Mouse (Mus musculus): ENCODE data around the gene Gm14214. TPM values are rescaled to one million over a fixed set of nuclear protein-coding genes. Genes with fewer than 3 reads are reported as not detected.

The Gm14214 gene
- total and polyA plus RNA-seq, 3 experiments = 0.17 TPM; not detected in 2

DNA sequence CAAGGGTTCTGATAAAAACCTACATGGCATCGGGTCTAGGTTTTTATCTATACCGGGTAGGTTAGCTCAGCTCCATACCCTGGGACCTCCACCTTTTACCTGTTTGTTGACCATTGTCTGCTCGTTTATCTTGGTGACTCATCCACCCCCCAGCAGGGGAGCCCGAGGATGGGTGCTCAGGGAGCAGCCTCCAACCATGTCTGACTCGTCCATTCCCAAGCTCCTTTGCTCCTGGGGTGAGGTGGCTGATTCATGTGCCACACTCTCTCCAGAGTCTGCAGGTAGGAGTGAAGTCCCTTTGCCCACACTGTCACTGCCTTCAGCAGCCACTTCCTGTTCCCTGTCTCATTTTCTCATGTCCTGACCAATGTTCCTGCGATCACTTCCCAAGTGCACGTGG lies 33.8 kb downstream of the Gm14214 start:
- DNase-seq (ENCODE audit: low read depth, low spot score) = no peak
- H3K27me3 ChIP-seq (ENCODE audit: control insufficient read depth in 1 of 2, insufficient read depth in 2 of 2, low read length in 2 of 2) = peaks cover 1 to 2% of the 10 kb centered on the region in 2 experiments; a peak in 3 of 4 replicates

DNA sequence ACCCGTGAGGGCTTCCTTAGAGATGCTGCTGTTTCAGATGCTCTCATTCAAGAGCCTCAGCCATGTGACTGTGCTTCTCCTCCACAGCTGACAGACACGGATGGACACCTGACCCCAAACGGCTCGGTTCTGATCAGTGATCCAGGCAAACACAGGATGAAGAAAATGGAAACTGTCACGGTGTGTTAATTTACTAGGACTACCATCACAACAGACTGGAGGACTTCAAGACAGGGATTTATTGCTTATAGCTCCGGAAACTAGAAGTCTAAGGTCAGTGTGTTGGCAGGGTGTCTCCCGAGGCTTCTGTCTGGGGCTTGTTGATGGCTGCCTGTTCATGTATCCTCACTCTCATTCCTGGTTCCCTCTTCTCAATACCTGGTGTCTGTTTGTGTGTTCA lies 34.4 kb downstream of the Gm14214 start:
- H3K4me1 ChIP-seq (ENCODE audit: control insufficient read depth in 1 of 2, insufficient read depth in 2 of 2, low read length in 2 of 2) = peaks cover 0 to 4% of the 10 kb centered on the region in 2 experiments; a peak in 1 of 4 replicates
- no peak for DNase-seq (ENCODE audit: low read depth, low spot score)

More for the DNA sequence above, 33.8 kb downstream of the Gm14214 start:
- Histone ChIP-seq H3K36me3 (ENCODE audit: control insufficient read depth in 1 of 2, insufficient read depth in 2 of 2, low read length in 2 of 2) (no peaks in the 10 kb centered on the region; a peak in 1 of 4 replicates), H3K9me3 (replicated peaks; ENCODE audit: insufficient read depth, low read length) (no peaks in the 10 kb centered on the region), H3K4me3 (ENCODE audit: control insufficient read depth in 1 of 2, insufficient read depth in 1 of 2, low read depth in 2 of 2, low read length in 2 of 2) (no peak overlapping the region), H3K27ac (ENCODE audit: control insufficient read depth, low read depth, low read length) (no peak overlapping the region), H3K79me2 (ENCODE audit: control insufficient read depth, insufficient read depth, low read length, poor library complexity) (no peaks in the 10 kb centered on the region), H3K9ac (ENCODE audit: control insufficient read depth, low read depth, low read length, poor library complexity, severe bottlenecking) (no peak overlapping the region), H3K4me1 (ENCODE audit: control insufficient read depth in 1 of 2, insufficient read depth in 2 of 2, low read length in 2 of 2) (peaks cover 0 to 4% of the 10 kb centered on the region in 2 experiments; a peak in 1 of 4 replicates)
- TF ChIP-seq TCF12 (IDR thresholded peaks at IDR 0.05; ENCODE audit: low read depth, low read length) (no peak), BHLHE40 (IDR thresholded peaks at IDR 0.05; ENCODE audit: borderline replicate concordance, low read depth, low read length) (no peak), TAL1 (IDR thresholded peaks at IDR 0.05; ENCODE audit: low read length) (no peak), ZNF384 (IDR thresholded peaks at IDR 0.05; ENCODE audit: low read depth, low read length) (no peak), NELFE (IDR thresholded peaks at IDR 0.05; ENCODE audit: low read depth, low read length) (no peak), USF2 (IDR thresholded peaks at IDR 0.05; ENCODE audit: borderline replicate concordance in 1 of 2, insufficient read depth in 1 of 2, low read depth in 1 of 2, low read length in 2 of 2) (no peak)

DNA sequence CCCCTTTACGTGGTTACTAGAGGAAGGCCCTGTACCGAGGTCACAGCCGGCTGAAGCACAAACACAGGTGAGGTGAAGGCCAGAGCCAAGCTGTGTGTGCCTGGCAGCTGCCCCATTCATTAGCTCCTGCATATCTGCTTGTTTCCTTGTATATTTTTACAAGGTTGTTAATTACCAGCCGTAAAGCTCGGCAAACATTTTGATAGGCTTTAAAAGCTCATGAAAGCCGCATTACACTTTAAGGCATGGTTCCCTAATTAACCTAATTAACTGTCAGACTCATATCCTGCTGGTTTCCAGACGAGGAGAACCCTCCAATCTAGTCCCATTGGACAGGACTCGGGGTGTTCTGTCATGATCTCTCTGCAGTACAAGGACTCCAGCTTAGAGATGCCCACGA lies 34.9 kb downstream of the Gm14214 start:
- H3K27me3 ChIP-seq (ENCODE audit: control insufficient read depth in 1 of 2, insufficient read depth in 2 of 2, low read length in 2 of 2) = peaks cover 2 to 3% of the 10 kb centered on the region in 2 experiments; a peak in 3 of 4 replicates
- no peak overlapping the region for H3K9ac ChIP-seq (ENCODE audit: control insufficient read depth, low read depth, low read length, poor library complexity, severe bottlenecking)
- no peaks in the 10 kb centered on the region for H3K9me3 ChIP-seq (replicated peaks; ENCODE audit: insufficient read depth, low read length)
- H3K79me2 ChIP-seq (ENCODE audit: control insufficient read depth, insufficient read depth, low read length, poor library complexity) = no peaks in the 10 kb centered on the region
- no peak overlapping the region for H3K4me3 ChIP-seq (ENCODE audit: control insufficient read depth in 1 of 2, insufficient read depth in 1 of 2, low read depth in 2 of 2, low read length in 2 of 2)
- no peak overlapping the region for H3K27ac ChIP-seq (ENCODE audit: control insufficient read depth, low read depth, low read length)
- peaks cover 0 to 4% of the 10 kb centered on the region in 2 experiments; a peak in 1 of 4 replicates for H3K4me1 ChIP-seq (ENCODE audit: control insufficient read depth in 1 of 2, insufficient read depth in 2 of 2, low read length in 2 of 2)
- H3K36me3 ChIP-seq (ENCODE audit: control insufficient read depth in 1 of 2, insufficient read depth in 2 of 2, low read length in 2 of 2) = no peaks in the 10 kb centered on the region; a peak in 1 of 4 replicates
- DNase-seq (ENCODE audit: low read depth, low spot score) = no peak
- no peak for TF ChIP-seq SIN3A (IDR thresholded peaks at IDR 0.05; ENCODE audit: low read length)
- TF ChIP-seq ZMIZ1 (IDR thresholded peaks at IDR 0.05; ENCODE audit: low read depth, low read length) = no peak
- no peak for TF ChIP-seq MYC (IDR thresholded peaks at IDR 0.05; ENCODE audit: low read depth, low read length)
- no peak for TF ChIP-seq POLR2AphosphoS5 (IDR thresholded peaks at IDR 0.05; ENCODE audit: borderline replicate concordance, low read depth, low read length)
- no peak for TF ChIP-seq KAT2A (conservative IDR thresholded peaks at IDR 0.05; ENCODE audit: low read depth, low read length)
- TF ChIP-seq NELFE (IDR thresholded peaks at IDR 0.05; ENCODE audit: low read depth, low read length) = no peak
- no peak for TF ChIP-seq EP300 (IDR thresholded peaks at IDR 0.05; ENCODE audit: low read depth in 1 of 2, low read length in 2 of 2)
- TF ChIP-seq ELF1 (IDR thresholded peaks at IDR 0.05; ENCODE audit: low read depth, low read length) = no peak
- no peak for TF ChIP-seq GABPA (IDR thresholded peaks at IDR 0.05; ENCODE audit: low read depth, low read length)
- TF ChIP-seq ZKSCAN1 (IDR thresholded peaks at IDR 0.05; ENCODE audit: low read depth, low read length) = no peak
- no peak for TF ChIP-seq MAFK (IDR thresholded peaks at IDR 0.05; ENCODE audit: borderline replicate concordance, low read depth, low read length)
- no peak for TF ChIP-seq USF2 (IDR thresholded peaks at IDR 0.05; ENCODE audit: borderline replicate concordance in 1 of 2, insufficient read depth in 1 of 2, low read depth in 1 of 2, low read length in 2 of 2)
- TF ChIP-seq JUND (IDR thresholded peaks at IDR 0.05; ENCODE audit: low read depth, low read length) = no peak
- TF ChIP-seq MAZ (IDR thresholded peaks at IDR 0.05; ENCODE audit: low read depth, low read length) = no peak

More for the DNA sequence above, 34.4 kb downstream of the Gm14214 start:
- no peaks in the 10 kb centered on the region for H3K9me3 ChIP-seq (replicated peaks; ENCODE audit: insufficient read depth, low read length)
- H3K4me3 ChIP-seq (ENCODE audit: control insufficient read depth in 1 of 2, insufficient read depth in 1 of 2, low read depth in 2 of 2, low read length in 2 of 2) = no peak overlapping the region
- H3K9ac ChIP-seq (ENCODE audit: control insufficient read depth, low read depth, low read length, poor library complexity, severe bottlenecking) = no peak overlapping the region
- no peak overlapping the region for H3K27ac ChIP-seq (ENCODE audit: control insufficient read depth, low read depth, low read length)
- no peaks in the 10 kb centered on the region; a peak in 1 of 4 replicates for H3K36me3 ChIP-seq (ENCODE audit: control insufficient read depth in 1 of 2, insufficient read depth in 2 of 2, low read length in 2 of 2)
- H3K79me2 ChIP-seq (ENCODE audit: control insufficient read depth, insufficient read depth, low read length, poor library complexity) = no peaks in the 10 kb centered on the region
- H3K27me3 ChIP-seq (ENCODE audit: control insufficient read depth in 1 of 2, insufficient read depth in 2 of 2, low read length in 2 of 2) = peaks cover 2 to 3% of the 10 kb centered on the region in 2 experiments; a peak in 3 of 4 replicates
- no peak for TF ChIP-seq TCF12 (IDR thresholded peaks at IDR 0.05; ENCODE audit: low read depth, low read length)
- no peak for TF ChIP-seq POLR2A (IDR thresholded peaks at IDR 0.05; ENCODE audit: control insufficient read depth in 1 of 2, insufficient read depth in 1 of 2, low read depth in 1 of 2, low read length in 2 of 2, poor library complexity in 1 of 2)
- no peak for TF ChIP-seq MAX (IDR thresholded peaks at IDR 0.05; ENCODE audit: low read length)
- no peak for TF ChIP-seq CTCF (IDR thresholded peaks at IDR 0.05 in 2 of 3, conservative IDR thresholded peaks at IDR 0.05 in 1 of 3; ENCODE audit: control insufficient read depth in 1 of 3, insufficient read depth in 1 of 3, low read depth in 2 of 3, low read length in 3 of 3, poor library complexity in 1 of 3, severe bottlenecking in 1 of 3)
- TF ChIP-seq CHD1 (IDR thresholded peaks at IDR 0.05; ENCODE audit: low read depth, low read length) = no peak
- no peak for TF ChIP-seq USF1 (IDR thresholded peaks at IDR 0.05; ENCODE audit: low read depth, low read length)
- no peak for TF ChIP-seq USF2 (IDR thresholded peaks at IDR 0.05; ENCODE audit: borderline replicate concordance in 1 of 2, insufficient read depth in 1 of 2, low read depth in 1 of 2, low read length in 2 of 2)
- TF ChIP-seq JUND (IDR thresholded peaks at IDR 0.05; ENCODE audit: low read depth, low read length) = no peak
- TF ChIP-seq MEF2A (IDR thresholded peaks at IDR 0.05; ENCODE audit: extremely low read depth, insufficient replicate concordance, low read depth, low read length, poor library complexity, severe bottlenecking) = no peak
- no peak for TF ChIP-seq MXI1 (IDR thresholded peaks at IDR 0.05; ENCODE audit: low read depth, low read length)
- no peak for TF ChIP-seq MAZ (IDR thresholded peaks at IDR 0.05; ENCODE audit: low read depth, low read length)
